9 mouse cellular contexts compared by ENCODE assay signal in genomic region chr11:45991604-45992003, GRCm38 (mm10). TPM values are rescaled to one million over a fixed set of nuclear protein-coding genes. Genes with fewer than 3 reads are reported as not detected.
DNase-seq lines count a peak whose midpoint lies in the region; ATAC-seq lines count a peak whose summit lies in the region.
"Had no signal": no experiment of that assay in that cellular context is flagged by ENCODE, and none has a peak within 500 bp of the region (broad histone marks: within the 10 kb centered on the region; RNA-seq: fewer than 3 reads in every experiment).

No protein-coding gene starts in this region.

- WGBS in limb, embryonic 15.5 days: 6% methylated on average over 16 of the region's 16 CpGs
- WGBS in midbrain, embryonic 16.5 days: 6% methylated on average over 16 of the region's 16 CpGs

- H3K9ac ChIP-seq in limb, embryonic 15.5 days: 0 out of 2 replicates have a peak overlapping the region, but pooled peaks have one; percentile 23
- 0 out of 2 replicates have a peak overlapping the region, but pooled peaks have one; percentile 2 for H3K9ac ChIP-seq in midbrain, embryonic 16.5 days (ENCODE audit: low read depth, low read length)

- DNase-seq in adrenal gland, adult (ENCODE audit: inconsistent age in 2 of 2, low spot score in 1 of 2): peak; percentile 27 to 45
- DNase-seq in adrenal gland, adult 8-10 months: no peak
- DNase-seq in embryo, embryonic 10.5 days (ENCODE audit: low spot score): peak; percentile 55
- DNase-seq in heart, postnatal 14 days: peak; percentile 15 to 35
- DNase-seq in left cerebral cortex, adult 8-10 months (ENCODE audit: low spot score in 2 of 2): no peak

- peaks cover 6% of the 10 kb centered on the region; the same call in 1 of the 2 replicates for H3K4me1 ChIP-seq in limb, embryonic 15.5 days
- peaks cover 3% of the 10 kb centered on the region; the same call in 1 of the 2 replicates for H3K4me1 ChIP-seq in midbrain, embryonic 16.5 days (ENCODE audit: control insufficient read depth, insufficient read depth, low read length)

- H3K27ac ChIP-seq in limb, embryonic 15.5 days: no peak overlapping the region
- H3K27ac ChIP-seq in midbrain, embryonic 16.5 days (ENCODE audit: low read length): no peak overlapping the region
- H3K27ac ChIP-seq: macrophage had no signal

- ATAC-seq in limb, embryonic 15.5 days (ENCODE audit: insufficient number of reproducible peaks, low FRiP score, low TSS enrichment, low read depth): 0 out of 2 replicates have a peak, but pooled peaks have one; percentile 30
- no peak for ATAC-seq in midbrain, embryonic 16.5 days
- no peak for ATAC-seq in erythroblast, adult 5-6 weeks (replicated peaks; ENCODE audit: low FRiP score, poor library complexity, severe bottlenecking)

- no peaks in the 10 kb centered on the region for H3K36me3 ChIP-seq in limb, embryonic 15.5 days
- no peaks in the 10 kb centered on the region for H3K36me3 ChIP-seq in midbrain, embryonic 16.5 days (ENCODE audit: control insufficient read depth, insufficient read depth, low read length)

- no peaks in the 10 kb centered on the region for H3K27me3 ChIP-seq in limb, embryonic 15.5 days
- H3K27me3 ChIP-seq in midbrain, embryonic 16.5 days (ENCODE audit: control insufficient read depth, insufficient read depth, low read depth, low read length): no peaks in the 10 kb centered on the region

- H3K4me2 ChIP-seq in limb, embryonic 15.5 days: peak overlapping the region; percentile 54
- H3K4me2 ChIP-seq in midbrain, embryonic 16.5 days (ENCODE audit: low read length): peak overlapping the region; percentile 46

- H3K9me3 ChIP-seq in limb, embryonic 15.5 days: no peaks in the 10 kb centered on the region
- H3K9me3 ChIP-seq in midbrain, embryonic 16.5 days (replicated peaks; ENCODE audit: control insufficient read depth, low read length, poor library complexity, severe bottlenecking): no peaks in the 10 kb centered on the region

- intact Hi-C loops in heart, postnatal 14 days (cut with DNase I): no loop called here

- H3K4me3 ChIP-seq in limb, embryonic 15.5 days: peak overlapping the region; percentile 29
- no peak overlapping the region for H3K4me3 ChIP-seq in midbrain, embryonic 16.5 days (ENCODE audit: low read depth, low read length)

RNA-seq across cellular contexts. Expression of gene Sox30, which starts 11.5 kb away (rescaled TPM):
- total RNA-seq in adrenal gland, adult 8-10 months (2022): under 1 TPM in 2 of 4 experiments, not detected in 2; 0.10 to 0.23 TPM
- total RNA-seq in heart, postnatal 14 days (2021): under 1 TPM; 0.14 to 0.24 TPM
- 0.24 and 0.28 TPM in 2 replicates for polyA plus RNA-seq in limb, embryonic 15.5 days (2015; fragmentation: Nextera tagmentation; extraction: Ambion mirVana)
- polyA plus RNA-seq in midbrain, embryonic 16.5 days (2015; fragmentation: Nextera tagmentation; extraction: Ambion mirVana): 0.06 and 0.08 TPM in 2 replicates
- not detected in 2 replicates for total RNA-seq in erythroblast, adult 5-6 weeks (2015; ENCODE audit: low replicate concordance)
- total RNA-seq in erythroblast, adult 5-6 weeks (2017; ENCODE audit: low replicate concordance): not detected in 2 replicates
- total RNA-seq in left cerebral cortex, adult 8-10 months (2022): under 1 TPM in 1 of 4 experiments, not detected in 3; 0.11 TPM
- polyA plus RNA-seq: macrophage had no signal

RNA-seq across cellular contexts. Expression of gene Thg1l, which starts 36.3 kb away (rescaled TPM):
- 10 to 100 TPM; 14.9 to 22.0 (median 17.9) TPM for total RNA-seq in adrenal gland, adult 8-10 months (2022)
- 1 to 10 TPM; 4.9 to 6.3 TPM for total RNA-seq in heart, postnatal 14 days (2021)
- 9.7 and 11.3 TPM in 2 replicates for polyA plus RNA-seq in limb, embryonic 15.5 days (2015; fragmentation: Nextera tagmentation; extraction: Ambion mirVana)
- polyA plus RNA-seq in midbrain, embryonic 16.5 days (2015; fragmentation: Nextera tagmentation; extraction: Ambion mirVana): 9.3 and 10.0 TPM in 2 replicates
- 6.5 and 8.5 TPM in 2 replicates for total RNA-seq in erythroblast, adult 5-6 weeks (2015; ENCODE audit: low replicate concordance)
- 1.8 and 2.9 TPM in 2 replicates for total RNA-seq in erythroblast, adult 5-6 weeks (2017; ENCODE audit: low replicate concordance)
- 10 to 100 TPM; 10.4 to 11.8 (median 11.4) TPM for total RNA-seq in left cerebral cortex, adult 8-10 months (2022)

RNA-seq across cellular contexts. Expression of gene Lsm11, which starts 46.9 kb away (rescaled TPM):
- total RNA-seq in adrenal gland, adult 8-10 months (2022): 10 to 100 TPM in 2 of 4 experiments, 1 to 10 TPM in 2; 8.9 to 13.9 (median 10.1) TPM
- total RNA-seq in heart, postnatal 14 days (2021): 1 to 10 TPM; 4.8 to 5.2 TPM
- 4.1 and 5.6 TPM in 2 replicates for polyA plus RNA-seq in limb, embryonic 15.5 days (2015; fragmentation: Nextera tagmentation; extraction: Ambion mirVana)
- polyA plus RNA-seq in midbrain, embryonic 16.5 days (2015; fragmentation: Nextera tagmentation; extraction: Ambion mirVana): 25.1 and 26.3 TPM in 2 replicates
- 0.63 TPM in 1 of 2 replicates, not detected in the other for total RNA-seq in erythroblast, adult 5-6 weeks (2015; ENCODE audit: low replicate concordance)
- total RNA-seq in erythroblast, adult 5-6 weeks (2017; ENCODE audit: low replicate concordance): 0.51 and 0.84 TPM in 2 replicates
- 10 to 100 TPM; 13.0 to 15.5 (median 13.8) TPM for total RNA-seq in left cerebral cortex, adult 8-10 months (2022)

Comparison
In these comparisons a context has a peak if more than half of its experiments do, and no peak if none do; other contexts are left out.
1. DNase-seq: peak in adrenal gland, adult (2 of 2), embryo, embryonic 10.5 days (single experiment) and heart, postnatal 14 days (2 of 2); none in adrenal gland, adult 8-10 months (single experiment) and left cerebral cortex, adult 8-10 months (0 of 2).